Mouse (Mus musculus): ENCODE measurements at regions not wholly inside any gene's neighbourhood (a gene's known extent, or its start where the extent isn't known, plus 50 kb on each side); places are given as distances from the start of the nearest gene placed in this dataset.

- TF ChIP-seq CHD2 (IDR thresholded peaks at IDR 0.05; ENCODE audit: low read depth, low read length) (no peak), MAFK (IDR thresholded peaks at IDR 0.05; ENCODE audit: insufficient read depth, low read depth, low read length) (no peak), ZC3H11A (IDR thresholded peaks at IDR 0.05; ENCODE audit: borderline replicate concordance, low read depth, low read length) (no peak), ZNF384 (IDR thresholded peaks at IDR 0.05; ENCODE audit: low read depth, low read length) (no peak)
Observed at GRCm38 (mm10) chr1:81577665-81578201, 501.0 kb downstream of the Nyap2 start.
